Mouse (Mus musculus) MEL (cell line): Measurements from ENCODE around the gene Eif2ak3.

Source experiments
- CHD2 ChIP-seq: IDR thresholded peaks from 2 replicates; pipeline ENCODE4 v1.6.1; 2011; ENCODE audit warnings: low read length, improper control_type of control experiment
- CTCF ChIP-seq, 3 experiments: IDR thresholded peaks in 2 of 3; conservative IDR thresholded peaks in 1 of 3; 2 replicates each; pipeline ENCODE4 v1.5.1; 2011 to 2012; ENCODE audit warnings: low read length in 3 of 3, low read depth in 2 of 3, mild to moderate bottlenecking in 2 of 3, improper control_type of control experiment in 1 of 3, inconsistent platforms in 1 of 3, mixed read lengths in 1 of 3, moderate library complexity in 1 of 3; ENCODE audit not compliant: control insufficient read depth in 1 of 3, insufficient read depth in 1 of 3, poor library complexity in 1 of 3, severe bottlenecking in 1 of 3
- E2F4 ChIP-seq: IDR thresholded peaks from 2 replicates; pipeline ENCODE4 v1.6.1; 2011; ENCODE audit warnings: low read depth, low read length, improper control_type of control experiment, borderline replicate concordance
- EP300 ChIP-seq, 2 experiments: IDR thresholded peaks; 2 replicates each; pipeline ENCODE4 v1.6.1; 2011; ENCODE audit warnings: improper control_type of control experiment in 2 of 2, low read length in 2 of 2, low read depth in 1 of 2, mild to moderate bottlenecking in 1 of 2
- GABPA ChIP-seq: IDR thresholded peaks from 2 replicates; pipeline ENCODE4 v1.6.1; 2012; ENCODE audit warnings: low read depth, mild to moderate bottlenecking, inconsistent platforms, low read length, improper control_type of control experiment, moderate library complexity
- GATA1 ChIP-seq: IDR thresholded peaks from 2 replicates; pipeline ENCODE4 v1.6.1; 2011; ENCODE audit warnings: low read depth, low read length, improper control_type of control experiment
- MAFK ChIP-seq: IDR thresholded peaks from 2 replicates; pipeline ENCODE4 v1.6.1; 2011; ENCODE audit warnings: low read depth, mild to moderate bottlenecking, low read length, improper control_type of control experiment, borderline replicate concordance
- POLR2A ChIP-seq, 2 experiments: IDR thresholded peaks; 2 replicates each; pipeline ENCODE4 v1.6.1; 2011 to 2012; ENCODE audit warnings: low read length in 2 of 2, mild to moderate bottlenecking in 2 of 2, control low read depth in 1 of 2, improper control_type of control experiment in 1 of 2, low read depth in 1 of 2, moderate library complexity in 1 of 2; ENCODE audit not compliant: control insufficient read depth in 1 of 2, insufficient read depth in 1 of 2, poor library complexity in 1 of 2
- RCOR1 ChIP-seq: IDR thresholded peaks from 2 replicates; pipeline ENCODE4 v1.6.1; 2012; ENCODE audit warnings: low read depth, mild to moderate bottlenecking, inconsistent platforms, low read length, improper control_type of control experiment
- SMC3 ChIP-seq: IDR thresholded peaks from 2 replicates; pipeline ENCODE4 v1.6.1; 2011; ENCODE audit warnings: low read depth, low read length, improper control_type of control experiment
- TAL1 ChIP-seq: IDR thresholded peaks from 2 replicates; pipeline ENCODE4 v1.6.1; 2012; ENCODE audit warnings: mild to moderate bottlenecking, inconsistent platforms, low read length, moderate library complexity, mixed read lengths
- ZC3H11A ChIP-seq: IDR thresholded peaks from 2 replicates; pipeline ENCODE4 v1.6.1; 2012; ENCODE audit warnings: low read depth, mild to moderate bottlenecking, inconsistent platforms, low read length, improper control_type of control experiment

DNA sequence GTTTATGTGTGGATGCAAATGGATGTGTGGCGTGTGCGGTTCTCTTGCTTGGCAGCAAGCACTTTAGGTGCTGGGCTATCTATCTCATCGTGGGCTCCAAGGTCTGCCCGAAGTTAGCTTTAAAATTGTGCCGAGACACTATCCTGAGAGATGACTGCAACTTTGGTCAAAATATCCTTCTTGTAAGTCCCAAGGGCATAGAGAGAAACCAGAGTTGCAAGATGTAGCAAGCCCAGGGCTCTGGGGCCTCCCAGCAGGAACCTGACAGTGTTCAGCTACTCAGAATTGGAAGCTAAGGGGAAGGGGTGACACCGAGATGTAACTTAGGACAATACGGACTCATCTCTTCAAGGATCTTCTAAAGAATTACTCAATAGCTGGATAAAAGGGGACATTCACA, 65.3 kb downstream of the Eif2ak3 start:
- TF ChIP-seq CTCF (IDR thresholded peaks at IDR 0.05 in 2 of 3, conservative IDR thresholded peaks at IDR 0.05 in 1 of 3; ENCODE audit: control insufficient read depth in 1 of 3, insufficient read depth in 1 of 3, low read depth in 2 of 3, low read length in 3 of 3, poor library complexity in 1 of 3, severe bottlenecking in 1 of 3) (no peak), POLR2A (IDR thresholded peaks at IDR 0.05; ENCODE audit: control insufficient read depth in 1 of 2, insufficient read depth in 1 of 2, low read depth in 1 of 2, low read length in 2 of 2, poor library complexity in 1 of 2) (no peak), TAL1 (no peak), ZC3H11A (no peak), GATA1 (no peak), E2F4 (no peak), SMC3 (no peak), CHD2 (no peak), MAFK (no peak), EP300 (IDR thresholded peaks at IDR 0.05; ENCODE audit: low read depth in 1 of 2, low read length in 2 of 2) (no peak), GABPA (no peak), RCOR1 (no peak)
